Mouse (Mus musculus): Measurements from ENCODE around the gene Dact3. TPM values are rescaled to one million over a fixed set of nuclear protein-coding genes. Genes with fewer than 3 reads are reported as not detected.

Dact3 gene
- polyA plus RNA-seq, 2 experiments, result 0.14 to 0.68 TPM

DNA sequence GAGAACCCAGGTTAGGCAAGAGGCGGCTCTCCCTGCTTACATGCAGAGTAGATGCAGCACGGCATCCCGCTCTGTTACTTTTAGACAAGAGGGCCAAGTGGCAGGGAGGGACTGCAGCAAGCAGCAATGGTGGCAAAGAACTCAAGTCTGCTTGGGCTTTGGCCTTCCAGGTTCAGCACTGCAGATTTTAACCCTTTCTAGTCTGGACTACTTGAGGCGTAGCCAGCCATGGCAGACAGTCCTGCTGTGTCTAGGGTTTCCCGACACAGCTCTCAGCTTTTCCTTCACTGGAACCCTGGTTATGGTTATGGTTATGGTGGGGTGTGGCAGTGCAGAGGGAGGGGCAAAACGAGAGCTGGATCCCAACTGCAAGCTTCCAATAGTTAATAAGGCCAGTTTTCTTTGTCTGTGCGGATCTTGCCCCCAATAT, 45.0 kb downstream of the Dact3 start:
- DNase-seq (ENCODE audit: low read depth in 3 of 3, low spot score in 3 of 3) (no peak), ATAC-seq (ENCODE audit: insufficient read depth) (no peak)
- Histone ChIP-seq H3K27me3 (ENCODE audit: control insufficient read depth, insufficient read depth, low read length) (no peaks in the 10 kb centered on the region), H3K9ac (replicated peaks) (no peak overlapping the region), H3K4me1 (replicated peaks; ENCODE audit: control insufficient read depth in 2 of 2, insufficient read depth in 2 of 2, low read length in 1 of 2) (peaks cover 17 to 32% of the 10 kb centered on the region in 2 experiments), H3K36me3 (replicated peaks; ENCODE audit: control insufficient read depth, insufficient read depth, low read depth) (peaks cover 32% of the 10 kb centered on the region), H3K4me3 (ENCODE audit: insufficient read depth in 1 of 2, low read depth in 2 of 2, low read length in 2 of 2) (no peak overlapping the region), H3K9me3 (ENCODE audit: control insufficient read depth, low read length) (no peaks in the 10 kb centered on the region), H3K4me2 (ENCODE audit: low read depth) (no peak overlapping the region), H3K27ac (no peak overlapping the region)
- no peak for TF ChIP-seq CTCF (IDR thresholded peaks at IDR 0.05; ENCODE audit: low read depth)
- no peak for TF ChIP-seq EP300 (IDR thresholded peaks at IDR 0.05; ENCODE audit: low read depth)
- 83% methylated on average over 7 of the region's 7 CpGs for WGBS (ENCODE audit: insufficient replicate concordance)

DNA sequence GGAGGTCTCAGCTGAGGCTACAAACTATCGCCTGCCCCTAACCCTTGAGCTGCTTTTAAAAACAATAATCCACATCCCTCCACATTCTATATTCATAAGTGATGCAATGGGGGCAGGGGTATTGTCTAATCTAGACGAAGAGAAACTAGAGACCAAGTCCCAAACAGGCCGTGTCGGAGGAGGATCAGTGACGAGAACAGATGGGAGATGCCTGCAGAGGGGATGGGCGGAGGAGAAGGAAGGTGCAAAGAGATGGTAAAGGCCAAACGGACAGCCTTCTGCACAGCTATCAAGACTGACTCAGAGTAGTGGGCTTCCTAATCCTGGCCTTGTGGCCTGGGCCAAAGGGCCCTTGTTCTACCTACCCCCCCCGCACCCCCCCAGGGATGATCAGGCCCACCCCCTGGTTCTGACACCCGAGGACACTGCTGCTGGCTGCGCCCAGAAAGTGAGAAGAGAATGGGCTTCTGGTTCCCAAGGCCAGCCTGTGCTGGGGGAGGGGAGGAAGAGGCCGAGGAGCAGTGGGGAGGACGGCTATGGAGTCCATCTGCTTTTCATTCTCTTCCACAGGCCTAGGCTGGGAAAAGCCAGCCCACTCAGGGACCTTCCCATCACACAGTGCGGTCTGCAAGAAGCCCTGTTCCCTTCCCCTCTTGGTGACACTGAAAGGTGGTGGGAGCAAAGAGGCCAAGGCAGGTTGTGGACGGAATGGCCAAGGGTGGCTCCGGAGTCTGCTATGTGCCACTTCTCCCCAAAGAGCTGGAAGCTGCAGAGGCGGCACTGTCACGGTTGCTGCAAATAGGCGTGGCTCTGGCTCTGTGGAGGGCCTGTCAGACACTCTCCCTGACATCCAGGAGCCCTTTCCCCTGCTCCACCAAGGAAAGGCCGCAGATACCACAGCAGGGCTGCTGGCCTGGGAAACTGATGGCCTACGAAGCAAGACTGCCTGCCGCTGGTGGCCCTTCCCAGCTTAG, 46.0 kb downstream of the Dact3 start:
- TF ChIP-seq EP300 (IDR thresholded peaks at IDR 0.05; ENCODE audit: low read depth) (no peak), CTCF (IDR thresholded peaks at IDR 0.05; ENCODE audit: low read depth) (no peak)
- Histone ChIP-seq H3K36me3 (replicated peaks; ENCODE audit: control insufficient read depth, insufficient read depth, low read depth) (peaks cover 28% of the 10 kb centered on the region), H3K4me1 (replicated peaks; ENCODE audit: control insufficient read depth in 2 of 2, insufficient read depth in 2 of 2, low read length in 1 of 2) (peaks cover 17 to 32% of the 10 kb centered on the region in 2 experiments), H3K27ac (no peak overlapping the region), H3K27me3 (ENCODE audit: control insufficient read depth, insufficient read depth, low read length) (no peaks in the 10 kb centered on the region), H3K9me3 (ENCODE audit: control insufficient read depth, low read length) (no peaks in the 10 kb centered on the region), H3K9ac (replicated peaks) (peak overlapping the region; percentile 25; the same call in 1 of the 2 replicates), H3K4me3 (ENCODE audit: insufficient read depth in 1 of 2, low read depth in 2 of 2, low read length in 2 of 2) (peak overlapping the region in 1 of 2 experiments; percentile 92; a peak in 1 of 4 replicates), H3K4me2 (ENCODE audit: low read depth) (peak overlapping the region; percentile 68)
- ATAC-seq (ENCODE audit: insufficient read depth) (no peak), DNase-seq (ENCODE audit: low read depth in 3 of 3, low spot score in 3 of 3) (no peak)
- WGBS (ENCODE audit: insufficient replicate concordance), result 71% methylated on average over 21 of the region's 21 CpGs

DNA sequence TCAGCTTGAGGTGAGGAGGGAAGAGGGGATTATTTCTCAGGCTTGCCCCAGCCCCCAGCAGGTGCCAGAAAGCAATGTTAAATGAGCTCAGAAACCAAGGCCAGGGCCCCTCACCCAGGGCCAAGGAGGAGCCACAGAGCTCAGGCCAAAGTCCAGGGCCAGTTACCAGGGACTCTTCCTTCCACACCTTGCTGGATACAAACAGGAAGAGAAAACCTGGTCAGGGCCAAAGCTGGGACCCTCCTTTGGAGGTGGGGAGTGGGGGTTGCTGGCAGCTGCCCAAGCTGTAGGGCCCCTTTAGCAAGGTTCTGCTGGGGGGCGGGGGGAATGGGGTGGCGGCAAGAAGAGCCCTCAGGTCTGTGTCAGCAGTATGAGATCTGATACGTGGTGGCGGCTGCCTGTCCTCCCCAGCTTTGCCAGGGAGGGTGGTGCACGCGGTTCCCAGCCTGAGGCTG, 46.8 kb downstream of the Dact3 start:
- peaks cover 20% of the 10 kb centered on the region for H3K36me3 ChIP-seq (replicated peaks; ENCODE audit: control insufficient read depth, insufficient read depth, low read depth)
- TF ChIP-seq EP300 (IDR thresholded peaks at IDR 0.05; ENCODE audit: low read depth), result no peak
- no peak for DNase-seq (ENCODE audit: low read depth in 3 of 3, low spot score in 3 of 3)
- H3K9me3 ChIP-seq (ENCODE audit: control insufficient read depth, low read length), result no peaks in the 10 kb centered on the region
- no peak overlapping the region for H3K27ac ChIP-seq
- H3K4me3 ChIP-seq (ENCODE audit: insufficient read depth in 1 of 2, low read depth in 2 of 2, low read length in 2 of 2), result peak overlapping the region in 1 of 2 experiments; percentile 92; a peak in 2 of 4 replicates
- H3K27me3 ChIP-seq (ENCODE audit: control insufficient read depth, insufficient read depth, low read length), result no peaks in the 10 kb centered on the region
- peak overlapping the region; percentile 97 for H3K9ac ChIP-seq (replicated peaks)
- peaks cover 17 to 32% of the 10 kb centered on the region in 2 experiments for H3K4me1 ChIP-seq (replicated peaks; ENCODE audit: control insufficient read depth in 2 of 2, insufficient read depth in 2 of 2, low read length in 1 of 2)
- peak overlapping the region; percentile 68 for H3K4me2 ChIP-seq (ENCODE audit: low read depth)
- no peak for ATAC-seq (ENCODE audit: insufficient read depth)
- 14% methylated on average over 6 of the region's 6 CpGs for WGBS (ENCODE audit: insufficient replicate concordance)

DNA sequence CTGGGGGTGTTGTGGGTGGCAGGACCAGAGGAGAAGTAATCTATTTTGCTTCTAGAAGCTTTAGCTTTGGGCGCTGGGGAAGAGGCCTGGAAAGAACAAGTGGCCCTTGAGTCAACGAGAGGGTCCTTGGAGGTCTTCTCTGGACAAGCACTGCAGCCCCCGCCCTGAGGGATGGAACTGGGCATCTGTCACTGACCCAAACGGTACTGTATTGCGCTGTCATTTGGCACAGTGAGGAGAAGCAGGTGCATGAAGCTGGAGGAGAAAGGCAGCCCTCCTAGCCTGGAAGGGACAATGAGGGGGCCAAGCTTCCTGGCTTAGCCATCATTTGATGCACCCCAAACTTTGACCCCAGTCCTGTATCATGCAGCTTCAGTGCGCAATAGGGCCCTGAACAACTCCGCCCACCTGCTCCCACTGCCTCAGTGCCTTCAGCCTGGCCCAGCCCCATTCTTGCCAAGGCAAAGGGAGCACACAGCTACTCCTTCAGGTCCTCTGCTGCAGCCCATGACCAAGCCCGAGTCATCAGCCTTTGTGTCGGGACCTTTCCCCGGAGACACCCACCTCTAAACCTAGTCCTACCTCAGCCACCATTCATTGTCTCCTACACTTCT, 47.4 kb downstream of the Dact3 start:
- ATAC-seq (ENCODE audit: insufficient read depth), result no peak
- Histone ChIP-seq H3K4me3 (ENCODE audit: insufficient read depth in 1 of 2, low read depth in 2 of 2, low read length in 2 of 2) (peak overlapping the region; percentile 84 to 92), H3K9me3 (ENCODE audit: control insufficient read depth, low read length) (no peaks in the 10 kb centered on the region), H3K36me3 (replicated peaks; ENCODE audit: control insufficient read depth, insufficient read depth, low read depth) (peaks cover 15% of the 10 kb centered on the region), H3K9ac (replicated peaks) (peak overlapping the region; percentile 97), H3K4me1 (replicated peaks; ENCODE audit: control insufficient read depth in 2 of 2, insufficient read depth in 2 of 2, low read length in 1 of 2) (peaks cover 17 to 32% of the 10 kb centered on the region in 2 experiments), H3K4me2 (ENCODE audit: low read depth) (peak overlapping the region; percentile 68), H3K27me3 (ENCODE audit: control insufficient read depth, insufficient read depth, low read length) (no peaks in the 10 kb centered on the region), H3K27ac (peak overlapping the region; percentile 79; the same call in 1 of the 2 replicates)
- DNase-seq (ENCODE audit: low read depth in 3 of 3, low spot score in 3 of 3), result peak in 1 of 3 experiments; percentile 40
- no peak for TF ChIP-seq EP300 (IDR thresholded peaks at IDR 0.05; ENCODE audit: low read depth)
- no peak for TF ChIP-seq CTCF (IDR thresholded peaks at IDR 0.05; ENCODE audit: low read depth)
- WGBS (ENCODE audit: insufficient replicate concordance), result 34% methylated on average over 10 of the region's 10 CpGs

Measured in liver, embryonic 14.5 days (tissue).